ENCODE assay signal across 25 mouse cellular contexts in the genomic region with DNA sequence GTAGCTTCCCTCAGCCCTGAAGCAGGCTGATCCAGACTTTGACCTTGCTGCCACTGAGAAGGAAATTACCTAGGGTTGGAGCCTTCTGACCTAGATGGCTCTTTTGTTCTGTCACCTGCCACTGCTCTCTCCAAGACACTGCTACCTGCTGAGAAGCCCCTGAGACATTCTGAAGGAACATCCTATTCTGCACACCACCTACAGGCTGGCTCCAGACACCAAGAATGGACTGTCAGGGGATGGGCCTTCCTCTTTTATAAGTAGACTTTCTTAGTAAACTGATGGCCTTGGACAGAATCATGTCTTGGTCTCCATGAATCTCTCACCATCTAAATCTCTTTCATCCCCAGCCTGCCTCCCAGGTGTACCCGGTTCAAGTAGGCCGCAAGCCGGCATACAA. TPM values are rescaled to one million over a fixed set of nuclear protein-coding genes. Genes with fewer than 3 reads are reported as not detected.
"Had no signal": no experiment of that assay in that cellular context is flagged by ENCODE, and none has a peak within 500 bp of the region (broad histone marks: within the 10 kb centered on the region; RNA-seq: fewer than 3 reads in every experiment).

No protein-coding gene starts in this region.

RNA-seq across cellular contexts. Expression of gene Cyp2c50, which starts 35.7 kb away (rescaled TPM):
- polyA plus RNA-seq: heart, embryonic 12.5 days; heart, embryonic 13.5 days; heart, embryonic 14.5 days; heart, embryonic 15.5 days; heart, embryonic 16.5 days; heart, postnatal 0 days; hindbrain, embryonic 10.5 days; hindbrain, embryonic 11.5 days; hindbrain, embryonic 12.5 days; hindbrain, embryonic 13.5 days; hindbrain, embryonic 14.5 days; hindbrain, embryonic 15.5 days; hindbrain, embryonic 16.5 days; hindbrain, postnatal 0 days; inflammation-experienced regulatory T-cells, adult 6 months; intestine, embryonic 14.5 days; intestine, embryonic 15.5 days; intestine, embryonic 16.5 days; intestine, postnatal 0 days; kidney, adult 2 months; kidney, embryonic 14.5 days; kidney, embryonic 15.5 days; kidney, embryonic 16.5 days; kidney, postnatal 0 days; large intestine, adult 2 months had no signal

RNA-seq across cellular contexts. Expression of gene Cyp2c54, which starts 51.5 kb away (rescaled TPM):
- polyA plus RNA-seq: heart, embryonic 12.5 days; heart, embryonic 13.5 days; heart, embryonic 14.5 days; heart, embryonic 15.5 days; heart, embryonic 16.5 days; heart, postnatal 0 days; hindbrain, embryonic 10.5 days; hindbrain, embryonic 11.5 days; hindbrain, embryonic 12.5 days; hindbrain, embryonic 13.5 days; hindbrain, embryonic 14.5 days; hindbrain, embryonic 15.5 days; hindbrain, embryonic 16.5 days; hindbrain, postnatal 0 days; inflammation-experienced regulatory T-cells, adult 6 months; intestine, embryonic 14.5 days; intestine, embryonic 15.5 days; intestine, embryonic 16.5 days; intestine, postnatal 0 days; kidney, adult 2 months; kidney, embryonic 14.5 days; kidney, embryonic 15.5 days; kidney, embryonic 16.5 days; kidney, postnatal 0 days; large intestine, adult 2 months had no signal
